In genomic region chr2:11394675-11395349, GRCm38 (mm10) we compare ENCODE assay signal across 35 mouse cellular contexts.
DNase-seq lines count a peak whose midpoint lies in the region; ATAC-seq and TF ChIP-seq lines count a peak whose summit lies in the region.
"Had no signal": no experiment of that assay in that cellular context is flagged by ENCODE, and none has a peak within 500 bp of the region (broad histone marks: within the 10 kb centered on the region; RNA-seq: fewer than 3 reads in every experiment).

No protein-coding gene starts in this region.

- no peak for TF ChIP-seq EP300 in MEL (IDR thresholded peaks at IDR 0.05; ENCODE audit: low read depth in 1 of 2, low read length in 2 of 2)

- H3K9ac ChIP-seq in MEL (ENCODE audit: control insufficient read depth, low read depth, low read length, poor library complexity, severe bottlenecking): no peak overlapping the region
- H3K9ac ChIP-seq: embryonic facial prominence, embryonic 15.5 days; forebrain, embryonic 13.5 days; heart, embryonic 13.5 days; intestine, embryonic 15.5 days; limb, embryonic 13.5 days; neural tube, embryonic 13.5 days; stomach, embryonic 15.5 days had no signal

- no peaks in the 10 kb centered on the region for H3K36me3 ChIP-seq in MEL (ENCODE audit: control insufficient read depth in 1 of 2, insufficient read depth in 2 of 2, low read length in 2 of 2)
- H3K36me3 ChIP-seq: embryonic facial prominence, embryonic 10.5 days; embryonic facial prominence, embryonic 15.5 days; heart, embryonic 13.5 days; intestine, embryonic 15.5 days; limb, embryonic 13.5 days; liver, embryonic 12.5 days; neural tube, embryonic 13.5 days; stomach, embryonic 15.5 days had no signal

- H3K4me3 ChIP-seq in MEL (ENCODE audit: control insufficient read depth in 1 of 2, insufficient read depth in 1 of 2, low read depth in 2 of 2, low read length in 2 of 2): no peak overlapping the region
- H3K4me3 ChIP-seq: embryonic facial prominence, embryonic 10.5 days; embryonic facial prominence, embryonic 15.5 days; forebrain, embryonic 13.5 days; heart, adult 2 months; heart, embryonic 13.5 days; intestine, embryonic 15.5 days; left cerebral cortex, adult 2 months; limb, embryonic 13.5 days; liver, embryonic 12.5 days; neural tube, embryonic 13.5 days; stomach, embryonic 15.5 days had no signal

- TF ChIP-seq RAD21 in MEL (IDR thresholded peaks at IDR 0.05; ENCODE audit: low read depth, low read length): no peak

- DNase-seq in 3T3-L1 (ENCODE audit: low read depth, low spot score) (peak; percentile 49), MEL (ENCODE audit: low read depth, low spot score) (peak; percentile 27)
- DNase-seq in layer of hippocampus, postnatal 36 days: no peak
- DNase-seq in frontal cortex, postnatal 25 days (ENCODE audit: low spot score in 2 of 2): no peak
- DNase-seq in layer of hippocampus, adult 9-11 months: no peak
- no peak for DNase-seq in heart, adult 8-10 months (ENCODE audit: low spot score)
- DNase-seq: adrenal gland, postnatal 25 days; B cell, adult 2 months; cerebellum, adult 2 months; cerebellum, postnatal 14 days; gastrocnemius, postnatal 25 days; heart, adult 2 months; heart, postnatal 10 days; kidney, adult 2 months; lung, adult 18-20 months; lung, postnatal 10 days; retina, postnatal 1 day; right cerebral cortex, postnatal 14 days; thymus, postnatal 25 days had no signal

- TF ChIP-seq CTCF in MEL (IDR thresholded peaks at IDR 0.05 in 2 of 3, conservative IDR thresholded peaks at IDR 0.05 in 1 of 3; ENCODE audit: control insufficient read depth in 1 of 3, insufficient read depth in 1 of 3, low read depth in 2 of 3, low read length in 3 of 3, poor library complexity in 1 of 3, severe bottlenecking in 1 of 3): no peak

- no peak for TF ChIP-seq POLR2A in MEL (IDR thresholded peaks at IDR 0.05; ENCODE audit: control insufficient read depth in 1 of 2, insufficient read depth in 1 of 2, low read depth in 1 of 2, low read length in 2 of 2, poor library complexity in 1 of 2)

- no peaks in the 10 kb centered on the region for H3K9me3 ChIP-seq in MEL (replicated peaks; ENCODE audit: insufficient read depth, low read length)
- H3K9me3 ChIP-seq: embryonic facial prominence, embryonic 10.5 days; embryonic facial prominence, embryonic 15.5 days; forebrain, embryonic 13.5 days; heart, embryonic 13.5 days; intestine, embryonic 15.5 days; limb, embryonic 13.5 days; liver, embryonic 12.5 days; neural tube, embryonic 13.5 days; stomach, embryonic 15.5 days had no signal

- H3K27me3 ChIP-seq in MEL (ENCODE audit: control insufficient read depth in 1 of 2, insufficient read depth in 2 of 2, low read length in 2 of 2): no peaks in the 10 kb centered on the region
- H3K27me3 ChIP-seq: CH12.LX; embryonic facial prominence, embryonic 15.5 days; forebrain, embryonic 13.5 days; heart, embryonic 13.5 days; intestine, embryonic 15.5 days; limb, embryonic 13.5 days; liver, embryonic 12.5 days; neural tube, embryonic 13.5 days; stomach, embryonic 15.5 days had no signal

- no peaks in the 10 kb centered on the region; a peak in 1 of 4 replicates for H3K4me1 ChIP-seq in MEL (ENCODE audit: control insufficient read depth in 1 of 2, insufficient read depth in 2 of 2, low read length in 2 of 2)
- H3K4me1 ChIP-seq: embryonic facial prominence, embryonic 15.5 days; heart, embryonic 13.5 days; liver, embryonic 12.5 days; stomach, embryonic 15.5 days had no signal

- no peaks in the 10 kb centered on the region for H3K79me2 ChIP-seq in MEL (ENCODE audit: control insufficient read depth, insufficient read depth, low read length, poor library complexity)

- no peak overlapping the region for H3K27ac ChIP-seq in MEL (ENCODE audit: control insufficient read depth, low read depth, low read length)
- H3K27ac ChIP-seq: embryonic facial prominence, embryonic 10.5 days; embryonic facial prominence, embryonic 15.5 days; forebrain, embryonic 13.5 days; heart, adult 2 months; heart, embryonic 13.5 days; intestine, embryonic 15.5 days; kidney, postnatal 0 days; left cerebral cortex, adult 2 months; limb, embryonic 13.5 days; liver, embryonic 12.5 days; macrophage; neural tube, embryonic 13.5 days; stomach, embryonic 15.5 days had no signal

- peak; percentile 76 for ATAC-seq in common myeloid progenitor, adult 5-6 weeks (replicated peaks; ENCODE audit: low read depth, poor library complexity, severe bottlenecking)
- ATAC-seq in megakaryocyte, adult 5-6 weeks (ENCODE audit: poor library complexity, severe bottlenecking): peak; percentile 81
- ATAC-seq: forebrain, embryonic 13.5 days; hindbrain, embryonic 16.5 days; intestine, embryonic 15.5 days; liver, embryonic 12.5 days had no signal

TF ChIP-seq in MEL, 35 proteins besides CTCF, POLR2A, EP300 and RAD21:
- TF ChIP-seq POLR2AphosphoS2 (IDR thresholded peaks at IDR 0.05; ENCODE audit: low read length) (no peak), ETS1 (IDR thresholded peaks at IDR 0.05; ENCODE audit: low read depth, low read length) (no peak), ELF1 (IDR thresholded peaks at IDR 0.05; ENCODE audit: low read depth, low read length) (no peak), JUND (IDR thresholded peaks at IDR 0.05; ENCODE audit: low read depth, low read length) (no peak), MAX (IDR thresholded peaks at IDR 0.05; ENCODE audit: low read length) (no peak), MEF2A (IDR thresholded peaks at IDR 0.05; ENCODE audit: extremely low read depth, insufficient replicate concordance, low read depth, low read length, poor library complexity, severe bottlenecking) (no peak), CHD2 (IDR thresholded peaks at IDR 0.05; ENCODE audit: low read length) (no peak), RCOR1 (IDR thresholded peaks at IDR 0.05; ENCODE audit: low read depth, low read length) (no peak), ZNF384 (IDR thresholded peaks at IDR 0.05; ENCODE audit: low read depth, low read length) (no peak), POLR2AphosphoS5 (IDR thresholded peaks at IDR 0.05; ENCODE audit: borderline replicate concordance, low read depth, low read length) (no peak), BHLHE40 (IDR thresholded peaks at IDR 0.05; ENCODE audit: borderline replicate concordance, low read depth, low read length) (no peak), MYC (IDR thresholded peaks at IDR 0.05; ENCODE audit: low read depth, low read length) (no peak), GABPA (IDR thresholded peaks at IDR 0.05; ENCODE audit: low read depth, low read length) (no peak), NELFE (IDR thresholded peaks at IDR 0.05; ENCODE audit: low read depth, low read length) (no peak), MAZ (IDR thresholded peaks at IDR 0.05; ENCODE audit: low read depth, low read length) (no peak)

Comparison
In these comparisons a context has a peak if more than half of its experiments do, and no peak if none do; other contexts are left out.
1. DNase-seq: peak in 3T3-L1 (single experiment) and MEL (single experiment); none in layer of hippocampus, postnatal 36 days (0 of 2), frontal cortex, postnatal 25 days (0 of 2), layer of hippocampus, adult 9-11 months (single experiment) and heart, adult 8-10 months (single experiment).